ENCODE assay signal across 19 mouse cellular contexts in genomic region chr16:4713861-4714710, GRCm38 (mm10). TPM values are rescaled to one million over a fixed set of nuclear protein-coding genes. Genes with fewer than 3 reads are reported as not detected.
DNase-seq lines count a peak whose midpoint lies in the region; ATAC-seq and TF ChIP-seq lines count a peak whose summit lies in the region.
"Had no signal": no experiment of that assay in that cellular context is flagged by ENCODE, and none has a peak within 500 bp of the region (broad histone marks: within the 10 kb centered on the region; RNA-seq: fewer than 3 reads in every experiment).

No protein-coding gene starts in this region.

- no peak overlapping the region for H3K4me2 ChIP-seq in stomach, postnatal 0 days (replicated peaks; ENCODE audit: low read depth)
- H3K4me2 ChIP-seq: forebrain, embryonic 13.5 days; hindbrain, embryonic 15.5 days; liver, embryonic 15.5 days had no signal

- 86% methylated on average over 17 of the region's 17 CpGs for WGBS in stomach, postnatal 0 days

- intact Hi-C loops in gastrocnemius, adult 2 months (cut with DNase I) = no loop called here
- intact Hi-C loops in gastrocnemius, postnatal 14 days (cut with DNase I; ENCODE audit: low total_unique reads) = no loop called here

- DNase-seq in gastrocnemius, adult 2 months = no peak
- no peak for DNase-seq in gastrocnemius, postnatal 14 days
- DNase-seq in Muller cell, postnatal 12 days (ENCODE audit: inconsistent ontology term) = peak; percentile 37
- peak; percentile 70 to 73 for DNase-seq in cerebellum, adult 18-20 months
- DNase-seq in cerebellum, postnatal 36 days = peak; percentile 55 to 63
- DNase-seq in retina, embryonic 14.5 days (ENCODE audit: low spot score) = no peak
- no peak for DNase-seq in lung, postnatal 10 days
- DNase-seq in stomach, postnatal 0 days (ENCODE audit: low spot score) = no peak
- DNase-seq: adrenal gland, postnatal 14 days; kidney, adult 18-20 months; kidney, postnatal 10 days; spleen, adult 18-20 months; thymus, adult 2 months had no signal

- H3K4me1 ChIP-seq in stomach, postnatal 0 days (replicated peaks; ENCODE audit: control insufficient read depth, insufficient read depth) = no peaks in the 10 kb centered on the region

- H3K36me3 ChIP-seq in stomach, postnatal 0 days (ENCODE audit: control insufficient read depth, insufficient read depth, low read length) = peaks cover 11% of the 10 kb centered on the region

- H3K9ac ChIP-seq in stomach, postnatal 0 days (ENCODE audit: low read length) = no peak overlapping the region
- H3K9ac ChIP-seq: forebrain, embryonic 13.5 days; hindbrain, embryonic 15.5 days; liver, embryonic 15.5 days had no signal

- H3K9me3 ChIP-seq in stomach, postnatal 0 days (ENCODE audit: control insufficient read depth, low read length) = no peaks in the 10 kb centered on the region
- H3K9me3 ChIP-seq: forebrain, embryonic 13.5 days; hindbrain, embryonic 15.5 days; liver, embryonic 15.5 days had no signal

- H3K4me3 ChIP-seq in gastrocnemius, adult 2 months = no peak overlapping the region
- H3K4me3 ChIP-seq in stomach, postnatal 0 days (ENCODE audit: low read depth, low read length) = no peak overlapping the region
- H3K4me3 ChIP-seq: forebrain, embryonic 13.5 days; hindbrain, embryonic 15.5 days; liver, embryonic 15.5 days had no signal

- no peaks in the 10 kb centered on the region for H3K27me3 ChIP-seq in stomach, postnatal 0 days (ENCODE audit: control insufficient read depth, insufficient read depth, low read length)
- H3K27me3 ChIP-seq: forebrain, embryonic 13.5 days; hindbrain, embryonic 15.5 days; liver, embryonic 15.5 days; Patski had no signal

- no peak for TF ChIP-seq EP300 in stomach, postnatal 0 days (optimal IDR thresholded peaks at IDR 0.05)

- no peak for TF ChIP-seq CTCF in gastrocnemius, adult 2 months (IDR thresholded peaks at IDR 0.05)
- TF ChIP-seq CTCF in stomach, postnatal 0 days (IDR thresholded peaks at IDR 0.05; ENCODE audit: low read depth) = no peak

- peak overlapping the region; percentile 38; the same call in 1 of the 2 replicates for H3K27ac ChIP-seq in gastrocnemius, adult 2 months
- no peak overlapping the region for H3K27ac ChIP-seq in stomach, postnatal 0 days (replicated peaks)
- H3K27ac ChIP-seq: forebrain, embryonic 13.5 days; hindbrain, embryonic 15.5 days; liver, embryonic 15.5 days had no signal

- ATAC-seq in stomach, postnatal 0 days (ENCODE audit: low FRiP score, low TSS enrichment) = no peak
- ATAC-seq: activated CD4-positive, CD25-positive, alpha-beta regulatory T cell, adult 4 months; forebrain, embryonic 13.5 days; lung, postnatal 0 days; Patski had no signal

RNA-seq across cellular contexts. Expression of gene Nmral1, which starts 5.1 kb away (rescaled TPM):
- total RNA-seq in gastrocnemius, adult 2 months (2021) = 1 to 10 TPM; 2.6 to 3.7 TPM
- total RNA-seq in gastrocnemius, postnatal 14 days (2021) = 1 to 10 TPM; 4.5 to 5.2 TPM
- 15.5 and 17.2 TPM in 2 replicates for polyA plus RNA-seq in stomach, postnatal 0 days (2015; fragmentation: Nextera tagmentation; extraction: Ambion mirVana)

RNA-seq across cellular contexts. Expression of gene Hmox2, which starts 12.1 kb away (rescaled TPM):
- total RNA-seq in gastrocnemius, adult 2 months (2021) = 10 to 100 TPM; 35.4 to 43.6 TPM
- total RNA-seq in gastrocnemius, postnatal 14 days (2021) = 10 to 100 TPM; 41.8 to 44.5 TPM
- 57.4 and 60.6 TPM in 2 replicates for polyA plus RNA-seq in stomach, postnatal 0 days (2015; fragmentation: Nextera tagmentation; extraction: Ambion mirVana)

RNA-seq across cellular contexts. Expression of gene Coro7, which starts 34.5 kb away (rescaled TPM):
- total RNA-seq in gastrocnemius, adult 2 months (2021) = 10 to 100 TPM; 12.1 to 13.6 TPM
- total RNA-seq in gastrocnemius, postnatal 14 days (2021) = 10 to 100 TPM; 13.9 to 17.8 TPM
- 7.6 and 8.1 TPM in 2 replicates for polyA plus RNA-seq in stomach, postnatal 0 days (2015; fragmentation: Nextera tagmentation; extraction: Ambion mirVana)

Comparison
In these comparisons a context has a peak if more than half of its experiments do, and no peak if none do; other contexts are left out.
1. DNase-seq: peak in Muller cell, postnatal 12 days (single experiment), cerebellum, adult 18-20 months (2 of 2) and cerebellum, postnatal 36 days (2 of 2); none in gastrocnemius, adult 2 months (single experiment), gastrocnemius, postnatal 14 days (single experiment), retina, embryonic 14.5 days (single experiment), lung, postnatal 10 days (single experiment) and stomach, postnatal 0 days (single experiment).